Mouse (Mus musculus): ENCODE measurements around the gene Gemin4. TPM values are rescaled to one million over a fixed set of nuclear protein-coding genes. Genes with fewer than 3 reads are reported as not detected.
A peak's percentile ranks its signal among the peaks of the same experiment; 100 is the strongest.

Gene Gemin4
- total and polyA plus RNA-seq, 2 experiments from 2014 or later, result 9.5 to 10.2 TPM

DNA sequence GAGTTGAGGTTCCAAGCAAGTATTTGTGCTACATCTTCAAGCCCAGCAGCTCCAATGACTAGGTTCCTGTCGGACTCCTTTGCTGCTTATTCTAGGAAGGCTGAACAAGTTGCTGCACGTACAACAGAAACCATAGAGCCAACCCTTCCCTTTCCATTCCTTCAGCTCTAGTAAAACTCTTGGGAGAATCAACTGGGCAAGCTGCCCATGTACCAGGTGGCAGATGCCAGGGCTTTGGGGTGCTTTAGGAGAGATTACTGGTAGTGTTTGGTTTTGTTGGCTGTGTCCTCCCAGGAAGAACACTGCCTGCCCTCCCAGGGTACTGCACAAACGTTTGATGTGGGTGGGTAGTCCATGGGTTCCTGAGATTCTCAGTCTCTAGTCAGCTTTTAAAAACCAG is 34.6 kb upstream of the Gemin4 start:
- Histone ChIP-seq H3K27me3 (ENCODE audit: control insufficient read depth, insufficient read depth, low read length) (no peaks in the 10 kb centered on the region), H3K27ac (ENCODE audit: low read depth) (no peak overlapping the region), H3K9me3 (replicated peaks; ENCODE audit: control insufficient read depth, low read length) (no peaks in the 10 kb centered on the region), H3K9ac (replicated peaks; ENCODE audit: low read depth, low read length) (no peak overlapping the region), H3K36me3 (replicated peaks; ENCODE audit: control insufficient read depth, insufficient read depth, low read length) (peaks cover 33% of the 10 kb centered on the region), H3K4me1 (ENCODE audit: control insufficient read depth, insufficient read depth) (no peaks in the 10 kb centered on the region), H3K4me2 (ENCODE audit: low read depth, low read length) (no peak overlapping the region), H3K4me3 (ENCODE audit: low read depth, low read length) (no peak overlapping the region)
- TF ChIP-seq EP300 (IDR thresholded peaks at IDR 0.05; ENCODE audit: low read depth) (no peak), CTCF (IDR thresholded peaks at IDR 0.05; ENCODE audit: low read depth) (no peak)
- WGBS, result 53% methylated on average over 3 of the region's 3 CpGs
- ATAC-seq (ENCODE audit: insufficient read depth, low read depth), result no peak
- no peak for DNase-seq (ENCODE audit: low spot score)

DNA sequence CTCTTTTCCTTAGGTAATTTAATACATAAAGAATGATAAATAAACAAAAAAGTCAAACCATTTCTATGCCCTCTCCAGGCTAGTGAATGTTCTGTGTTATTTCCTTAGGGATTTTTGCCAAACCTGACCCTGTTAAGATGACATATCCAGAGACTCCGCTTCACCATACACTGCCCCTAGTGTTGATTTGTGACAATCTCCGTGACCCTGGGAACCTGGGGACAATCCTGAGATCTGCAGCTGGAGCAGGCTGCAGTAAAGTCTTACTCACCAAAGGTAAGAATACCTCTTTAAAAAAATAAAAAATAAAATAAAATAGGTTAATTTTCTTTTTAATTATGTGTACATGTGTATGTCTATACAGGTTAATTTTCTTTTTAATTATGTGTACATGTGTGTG is 29.8 kb upstream of the Gemin4 start:
- no peaks in the 10 kb centered on the region for H3K27me3 ChIP-seq (ENCODE audit: control insufficient read depth, insufficient read depth, low read length)
- H3K27ac ChIP-seq (ENCODE audit: low read depth), result no peak overlapping the region
- TF ChIP-seq CTCF (IDR thresholded peaks at IDR 0.05; ENCODE audit: low read depth) (0 out of 2 replicates have a peak, but pooled peaks have one; percentile 5), EP300 (IDR thresholded peaks at IDR 0.05; ENCODE audit: low read depth) (no peak)
- H3K9me3 ChIP-seq (replicated peaks; ENCODE audit: control insufficient read depth, low read length), result no peaks in the 10 kb centered on the region
- H3K36me3 ChIP-seq (replicated peaks; ENCODE audit: control insufficient read depth, insufficient read depth, low read length), result peaks cover 38% of the 10 kb centered on the region
- peaks cover 19% of the 10 kb centered on the region for H3K4me1 ChIP-seq (ENCODE audit: control insufficient read depth, insufficient read depth)
- no peak overlapping the region for H3K9ac ChIP-seq (replicated peaks; ENCODE audit: low read depth, low read length)
- DNase-seq (ENCODE audit: low spot score), result no peak
- H3K4me3 ChIP-seq (ENCODE audit: low read depth, low read length), result no peak overlapping the region
- no peak for ATAC-seq (ENCODE audit: insufficient read depth, low read depth)
- 49% methylated on average over 2 of the region's 2 CpGs for WGBS
- H3K4me2 ChIP-seq (ENCODE audit: low read depth, low read length), result no peak overlapping the region

DNA sequence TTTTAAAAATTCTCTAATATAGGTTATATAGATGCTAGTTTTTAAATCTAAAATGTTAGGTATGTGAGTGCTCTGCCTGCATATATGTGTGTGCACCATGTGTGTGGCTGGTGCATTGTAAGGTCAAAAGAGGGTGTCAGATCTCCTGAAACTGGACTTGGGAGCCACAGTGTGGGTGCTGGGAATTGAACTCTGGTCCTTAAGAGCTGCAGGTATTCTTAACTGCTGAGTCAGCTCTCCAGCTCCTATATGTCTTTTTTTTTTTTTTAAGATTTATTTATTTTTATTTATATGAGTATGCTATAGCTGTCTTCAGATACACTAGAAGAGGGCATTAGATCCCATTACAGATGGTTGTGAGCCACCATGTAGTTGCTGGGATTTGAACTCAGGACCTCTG is 29.0 kb upstream of the Gemin4 start:
- DNase-seq (ENCODE audit: low spot score) (no peak), ATAC-seq (ENCODE audit: insufficient read depth, low read depth) (no peak)
- H3K4me3 ChIP-seq (ENCODE audit: low read depth, low read length), result no peak overlapping the region
- no peak overlapping the region for H3K27ac ChIP-seq (ENCODE audit: low read depth)
- H3K4me1 ChIP-seq (ENCODE audit: control insufficient read depth, insufficient read depth), result peaks cover 19% of the 10 kb centered on the region
- TF ChIP-seq EP300 (IDR thresholded peaks at IDR 0.05; ENCODE audit: low read depth) (no peak), CTCF (IDR thresholded peaks at IDR 0.05; ENCODE audit: low read depth) (no peak)
- H3K9ac ChIP-seq (replicated peaks; ENCODE audit: low read depth, low read length), result no peak overlapping the region
- H3K4me2 ChIP-seq (ENCODE audit: low read depth, low read length), result no peak overlapping the region
- peaks cover 38% of the 10 kb centered on the region for H3K36me3 ChIP-seq (replicated peaks; ENCODE audit: control insufficient read depth, insufficient read depth, low read length)
- H3K9me3 ChIP-seq (replicated peaks; ENCODE audit: control insufficient read depth, low read length), result no peaks in the 10 kb centered on the region
- no peaks in the 10 kb centered on the region for H3K27me3 ChIP-seq (ENCODE audit: control insufficient read depth, insufficient read depth, low read length)

DNA sequence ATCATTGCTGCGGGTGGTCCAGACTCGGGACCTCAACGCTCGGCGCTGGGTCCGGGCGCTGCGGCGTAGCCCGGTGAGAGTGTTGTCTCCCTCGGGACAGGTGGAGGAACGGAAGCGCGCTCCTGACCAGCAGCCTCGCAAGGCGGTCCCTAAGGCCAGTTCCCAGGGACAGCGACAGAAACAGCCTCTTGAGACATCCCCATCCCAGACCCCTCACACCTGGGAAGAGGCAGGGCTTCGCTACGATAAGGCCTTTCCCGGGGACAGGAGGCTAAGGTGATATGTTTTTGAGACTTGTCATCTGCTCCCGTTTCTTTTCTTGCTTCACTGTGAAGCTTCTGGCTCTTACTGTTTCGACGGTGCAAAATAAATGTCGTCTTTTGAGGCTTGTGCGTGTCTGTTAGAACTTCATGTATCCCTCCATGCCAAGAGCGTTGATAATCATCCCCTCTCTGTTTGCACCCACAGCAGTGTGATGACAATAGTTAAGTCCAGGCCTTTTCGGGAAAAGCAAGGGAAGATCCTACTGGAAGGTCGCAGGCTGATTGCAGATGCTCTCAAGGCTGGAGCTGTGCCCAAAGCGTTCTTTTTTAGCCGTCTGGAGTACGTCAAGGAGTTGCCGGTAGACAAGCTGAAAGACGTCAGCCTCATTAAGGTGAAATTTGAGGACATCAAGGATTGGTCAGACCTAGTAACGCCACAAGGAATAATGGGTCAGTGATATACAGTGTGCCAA is 26.5 kb upstream of the Gemin4 start:
- Histone ChIP-seq H3K9ac (replicated peaks; ENCODE audit: low read depth, low read length) (peak overlapping the region; percentile 82), H3K9me3 (replicated peaks; ENCODE audit: control insufficient read depth, low read length) (no peaks in the 10 kb centered on the region), H3K36me3 (replicated peaks; ENCODE audit: control insufficient read depth, insufficient read depth, low read length) (peaks cover 23% of the 10 kb centered on the region), H3K4me2 (ENCODE audit: low read depth, low read length) (peak overlapping the region; percentile 94), H3K27ac (ENCODE audit: low read depth) (peak overlapping the region; percentile 72), H3K4me1 (ENCODE audit: control insufficient read depth, insufficient read depth) (peaks cover 19% of the 10 kb centered on the region), H3K4me3 (ENCODE audit: low read depth, low read length) (peak overlapping the region; percentile 74), H3K27me3 (ENCODE audit: control insufficient read depth, insufficient read depth, low read length) (no peaks in the 10 kb centered on the region)
- DNase-seq (ENCODE audit: low spot score), result peak; percentile 35
- WGBS, result 1% methylated on average over 34 of the region's 34 CpGs
- no peak for TF ChIP-seq EP300 (IDR thresholded peaks at IDR 0.05; ENCODE audit: low read depth)
- TF ChIP-seq CTCF (IDR thresholded peaks at IDR 0.05; ENCODE audit: low read depth), result no peak
- peak; percentile 42; the same call in 1 of the 2 replicates for ATAC-seq (ENCODE audit: insufficient read depth, low read depth)

DNA sequence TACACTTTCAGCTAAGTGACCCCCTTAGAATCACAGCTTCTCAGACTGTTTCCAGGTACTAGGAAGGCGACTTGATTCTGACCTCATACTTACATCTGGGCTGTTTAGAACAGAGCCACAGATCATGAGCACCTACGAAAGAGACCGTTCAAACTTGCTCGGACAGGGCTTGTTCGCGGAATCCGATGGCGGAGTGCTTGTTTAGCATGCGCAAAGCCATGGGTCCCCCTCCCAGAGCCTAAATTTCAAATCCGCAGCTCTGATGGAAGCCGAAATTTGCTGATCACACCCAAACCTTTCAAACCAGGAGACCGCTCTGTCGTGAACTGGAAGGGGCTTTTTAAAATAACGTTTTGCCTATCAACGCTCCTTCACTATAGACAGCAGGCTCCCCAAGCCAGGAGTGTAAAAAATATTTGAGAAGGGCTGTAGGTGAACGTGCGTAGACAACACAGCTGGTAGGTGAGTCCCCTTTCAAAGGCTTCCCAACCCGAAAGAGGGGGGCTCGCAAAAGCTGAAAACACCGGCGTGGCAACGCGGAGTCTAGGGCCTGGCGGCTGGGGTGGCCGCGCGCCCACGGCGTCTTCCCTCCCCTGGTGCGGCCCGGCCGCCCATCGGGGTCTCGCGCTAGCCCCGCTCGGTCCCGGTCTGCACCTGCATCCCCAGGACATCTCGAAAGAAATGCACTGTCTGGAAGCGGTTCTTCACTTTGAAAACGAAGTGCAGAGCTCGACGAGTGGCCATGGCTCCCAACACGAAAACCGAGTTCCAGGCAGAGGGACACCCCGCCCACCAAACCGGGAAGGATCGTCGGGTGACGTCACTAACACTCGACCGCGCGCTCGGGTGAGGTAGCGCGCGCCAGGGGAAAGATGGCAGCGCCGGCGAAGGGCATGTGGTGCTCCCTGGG is 25.7 kb upstream of the Gemin4 start, which contains the start of the genes Mrm3 and Glod4:
TSS of gene Mrm3 (plus strand) at position 815 of the 910 bp plus-strand sequence.
TSS of gene Glod4 (minus strand) at position 825 of the 910 bp plus-strand sequence.
- DNase-seq (ENCODE audit: low spot score), result peak; percentile 86
- H3K27ac ChIP-seq (ENCODE audit: low read depth), result peak within 1 kb of the TSS; percentile 72
- H3K27me3 ChIP-seq (ENCODE audit: control insufficient read depth, insufficient read depth, low read length), result no peaks in the 10 kb centered on the region
- WGBS, result under 1% methylated on average over 61 of the region's 61 CpGs
- H3K36me3 ChIP-seq (replicated peaks; ENCODE audit: control insufficient read depth, insufficient read depth, low read length), result peaks cover 16% of the 10 kb centered on the region
- peak within 1 kb of the TSS; percentile 82 for H3K9ac ChIP-seq (replicated peaks; ENCODE audit: low read depth, low read length)
- peaks cover 19% of the 10 kb centered on the region for H3K4me1 ChIP-seq (ENCODE audit: control insufficient read depth, insufficient read depth)
- peak; percentile 92 for ATAC-seq (ENCODE audit: insufficient read depth, low read depth)
- TF ChIP-seq CTCF (IDR thresholded peaks at IDR 0.05; ENCODE audit: low read depth) (no peak), EP300 (IDR thresholded peaks at IDR 0.05; ENCODE audit: low read depth) (no peak)
- H3K4me3 ChIP-seq (ENCODE audit: low read depth, low read length), result peak within 1 kb of the TSS; percentile 74
- no peaks in the 10 kb centered on the region for H3K9me3 ChIP-seq (replicated peaks; ENCODE audit: control insufficient read depth, low read length)
- peak within 1 kb of the TSS; percentile 94 for H3K4me2 ChIP-seq (ENCODE audit: low read depth, low read length)

All from heart, postnatal 0 days (tissue).